Mouse (Mus musculus) neural tube, embryonic 12.5 days (tissue): Measurements from ENCODE around the gene Il11. TPM values are rescaled to one million over a fixed set of nuclear protein-coding genes. Genes with fewer than 3 reads are reported as not detected.

Experiments
- ATAC-seq: fragments of 200-750 bp; cut with Nextera tagmentation; 2 replicates; pipeline ENCODE4 v1.8.0; 2017; ENCODE audit warnings: low read depth, mild to moderate bottlenecking, moderate TSS enrichment, moderate library complexity; ENCODE audit not compliant: low FRiP score
- H3K27ac ChIP-seq: fragments of 300-500 bp; sonication (generic); 2 replicates; pipeline ENCODE4 v1.5.1; 2016
- H3K27me3 ChIP-seq: fragments of 300-500 bp; sonication (generic); replicated peaks from 2 replicates; pipeline ENCODE4 v1.6.1; 2016; ENCODE audit warnings: mild to moderate bottlenecking
- H3K36me3 ChIP-seq: fragments of 300-500 bp; sonication (generic); 2 replicates; pipeline ENCODE4 v1.6.1; 2016; ENCODE audit warnings: mild to moderate bottlenecking
- H3K4me1 ChIP-seq: fragments of 300-500 bp; sonication (generic); 2 replicates; pipeline ENCODE4 v1.6.1; 2016
- H3K4me2 ChIP-seq: fragments of 300-500 bp; sonication (generic); replicated peaks from 2 replicates; pipeline ENCODE4 v1.6.1; 2016; ENCODE audit warnings: mild to moderate bottlenecking
- H3K4me3 ChIP-seq: fragments of 300-500 bp; sonication (generic); 2 replicates; pipeline ENCODE4 v1.5.1; 2016
- H3K9ac ChIP-seq: fragments of 300-500 bp; sonication (generic); 2 replicates; pipeline ENCODE4 v1.6.1; 2016; ENCODE audit warnings: mild to moderate bottlenecking
- H3K9me3 ChIP-seq: fragments of 300-500 bp; sonication (generic); 2 replicates; pipeline ENCODE4 v1.6.1; 2016; ENCODE audit warnings: mild to moderate bottlenecking
- WGBS: fragments of 180-500 bp; shearing (Covaris S2); methylation state at CpG from one replicate; pipeline ENCODE4 v1.1.7; 2016; 5-methylcytosine and 5-hydroxymethylcytosine counted together
- polyA plus RNA-seq: library from polyadenylated mRNA; unstranded; fragments of >200 nt; fragmentation: Nextera tagmentation; extraction: Ambion mirVana; gene quantifications from 2 replicates; pipeline ENCODE4 v1.2.1, GENCODE M21; 2016

Gene Il11
- polyA plus RNA-seq, 1 experiment from 2014 or later: 0.51 TPM

GRCm38 (mm10) chr7:4748321-4748720 is 34.3 kb downstream of the Il11 start:
- peaks cover 20% of the 10 kb centered on the region for H3K4me1 ChIP-seq
- 0 out of 2 replicates have a peak, but pooled peaks cover 4% of the 10 kb centered on the region for H3K27me3 ChIP-seq
- H3K4me2 ChIP-seq: no peak overlapping the region
- H3K4me3 ChIP-seq: no peak overlapping the region
- peaks cover 28% of the 10 kb centered on the region for H3K36me3 ChIP-seq
- 79% methylated on average over 4 of the region's 4 CpGs for WGBS
- ATAC-seq: no peak
- H3K9ac ChIP-seq: no peak overlapping the region
- H3K27ac ChIP-seq: no peak overlapping the region
- H3K9me3 ChIP-seq: no peaks in the 10 kb centered on the region

GRCm38 (mm10) chr7:4747156-4747899 is 35.3 kb downstream of the Il11 start:
- no peak overlapping the region for H3K4me3 ChIP-seq
- H3K9ac ChIP-seq: no peak overlapping the region
- H3K27me3 ChIP-seq: 0 out of 2 replicates have a peak, but pooled peaks cover 4% of the 10 kb centered on the region
- no peak overlapping the region for H3K4me2 ChIP-seq
- ATAC-seq: no peak
- no peak overlapping the region for H3K27ac ChIP-seq
- peaks cover 17% of the 10 kb centered on the region for H3K4me1 ChIP-seq
- peaks cover 36% of the 10 kb centered on the region for H3K36me3 ChIP-seq
- 77% methylated on average over 9 of the region's 9 CpGs for WGBS
- H3K9me3 ChIP-seq: no peaks in the 10 kb centered on the region

GRCm38 (mm10) chr7:4746326-4746980 is 36.2 kb downstream of the Il11 start:
- 88% methylated on average over 22 of the region's 22 CpGs for WGBS
- no peak overlapping the region for H3K4me3 ChIP-seq
- H3K4me1 ChIP-seq: peaks cover 17% of the 10 kb centered on the region
- H3K27ac ChIP-seq: no peak overlapping the region
- H3K9ac ChIP-seq: no peak overlapping the region
- peaks cover 36% of the 10 kb centered on the region for H3K36me3 ChIP-seq
- H3K9me3 ChIP-seq: no peaks in the 10 kb centered on the region
- no peak overlapping the region for H3K4me2 ChIP-seq
- no peaks in the 10 kb centered on the region for H3K27me3 ChIP-seq
- no peak for ATAC-seq

- H3K4me1 ChIP-seq: peaks cover 25% of the 10 kb centered on the region
- H3K4me2 ChIP-seq: no peak overlapping the region
- ATAC-seq: no peak
- peaks cover 36% of the 10 kb centered on the region for H3K36me3 ChIP-seq
- H3K27ac ChIP-seq: no peak overlapping the region
- no peak overlapping the region for H3K4me3 ChIP-seq
- no peaks in the 10 kb centered on the region for H3K9me3 ChIP-seq
- no peak overlapping the region for H3K9ac ChIP-seq
- H3K27me3 ChIP-seq: no peaks in the 10 kb centered on the region
- WGBS: 95% methylated on average over 6 of the region's 6 CpGs
Measured at GRCm38 (mm10) chr7:4744886-4745285, 37.8 kb downstream of the Il11 start.

DNA sequence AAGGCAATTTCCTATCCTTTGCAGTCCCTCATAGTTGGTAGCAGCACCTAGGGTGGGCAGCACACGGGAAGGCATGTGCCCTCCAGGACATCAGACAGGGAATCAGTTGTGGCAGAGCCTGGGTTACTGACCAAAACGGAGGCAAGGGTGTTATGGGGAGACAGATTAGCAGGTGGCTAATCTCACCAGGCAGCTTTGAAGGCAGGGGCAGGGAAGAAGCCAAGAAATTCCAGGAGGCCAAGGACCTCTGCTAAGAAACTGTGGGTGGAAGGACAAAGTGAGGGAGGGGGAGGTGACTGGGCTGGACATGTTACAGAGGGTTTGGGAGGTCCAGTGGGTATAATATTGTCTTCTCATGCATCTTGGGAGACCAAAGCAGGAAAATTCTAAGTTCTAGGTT is 39.3 kb downstream of the Il11 start:
- H3K4me2 ChIP-seq: 0 out of 2 replicates have a peak overlapping the region, but pooled peaks have one; percentile 86
- 75% methylated on average over 2 of the region's 2 CpGs for WGBS
- no peak for ATAC-seq
- H3K9me3 ChIP-seq: no peaks in the 10 kb centered on the region
- no peak overlapping the region for H3K27ac ChIP-seq
- H3K4me3 ChIP-seq: no peak overlapping the region
- H3K27me3 ChIP-seq: no peaks in the 10 kb centered on the region
- no peak overlapping the region for H3K9ac ChIP-seq
- H3K4me1 ChIP-seq: peaks cover 31% of the 10 kb centered on the region
- H3K36me3 ChIP-seq: peaks cover 31% of the 10 kb centered on the region

GRCm38 (mm10) chr7:4742482-4742819 is 40.2 kb downstream of the Il11 start:
- ATAC-seq: no peak
- H3K27ac ChIP-seq: no peak overlapping the region
- no peak overlapping the region for H3K4me3 ChIP-seq
- H3K4me2 ChIP-seq: peak overlapping the region; percentile 86
- H3K4me1 ChIP-seq: peaks cover 31% of the 10 kb centered on the region
- peaks cover 31% of the 10 kb centered on the region for H3K36me3 ChIP-seq
- 89% methylated on average over 6 of the region's 6 CpGs for WGBS
- H3K27me3 ChIP-seq: no peaks in the 10 kb centered on the region
- H3K9me3 ChIP-seq: no peaks in the 10 kb centered on the region
- H3K9ac ChIP-seq: 0 out of 2 replicates have a peak overlapping the region, but pooled peaks have one; percentile 21

DNA sequence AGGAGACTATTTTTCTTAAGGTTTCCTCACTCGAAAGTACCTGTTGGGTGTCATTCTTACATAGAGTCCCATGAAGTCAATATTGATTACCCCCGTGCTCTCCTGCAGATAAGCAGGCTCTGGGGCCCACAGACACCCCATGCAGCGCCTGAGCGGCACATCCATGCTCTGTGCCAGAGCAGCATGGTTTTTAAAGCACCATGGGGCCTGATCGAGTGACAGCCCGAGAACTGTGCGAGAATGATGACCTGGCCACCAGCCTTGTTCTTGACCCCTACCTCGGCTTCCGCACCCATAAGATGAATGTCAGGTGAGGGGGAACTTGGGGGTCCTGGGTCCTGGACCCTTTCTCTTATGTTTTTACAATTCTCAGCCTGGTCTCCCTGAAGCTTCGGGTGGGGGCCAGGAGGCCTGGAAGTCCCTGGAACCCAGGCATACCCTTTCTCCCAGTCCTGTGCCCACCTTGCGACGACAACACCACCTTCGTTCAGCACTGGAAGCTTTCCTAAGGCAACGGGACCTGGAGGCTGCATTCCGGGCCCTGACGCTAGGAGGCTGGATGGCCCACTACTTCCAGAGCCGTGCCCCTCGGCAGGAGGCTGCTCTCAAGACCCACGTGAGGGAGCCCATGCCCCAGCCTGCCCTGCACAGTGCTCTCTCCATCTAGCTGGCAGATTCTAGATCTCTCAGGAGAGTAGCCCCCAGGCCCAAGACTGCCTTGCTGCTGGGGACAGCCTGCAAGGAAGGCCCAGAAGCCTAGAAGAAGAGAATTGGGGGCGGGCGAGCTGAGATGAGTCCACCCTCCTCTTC is 40.8 kb downstream of the Il11 start:
- Histone ChIP-seq H3K9me3 (no peaks in the 10 kb centered on the region), H3K4me2 (peak overlapping the region; percentile 86), H3K4me3 (peak overlapping the region; percentile 71; the same call in 1 of the 2 replicates), H3K9ac (0 out of 2 replicates have a peak overlapping the region, but pooled peaks have one; percentile 19), H3K36me3 (peaks cover 28% of the 10 kb centered on the region), H3K4me1 (peaks cover 31% of the 10 kb centered on the region), H3K27me3 (no peaks in the 10 kb centered on the region), H3K27ac (no peak overlapping the region)
- ATAC-seq: no peak
- WGBS: 83% methylated on average over 21 of the region's 21 CpGs

DNA sequence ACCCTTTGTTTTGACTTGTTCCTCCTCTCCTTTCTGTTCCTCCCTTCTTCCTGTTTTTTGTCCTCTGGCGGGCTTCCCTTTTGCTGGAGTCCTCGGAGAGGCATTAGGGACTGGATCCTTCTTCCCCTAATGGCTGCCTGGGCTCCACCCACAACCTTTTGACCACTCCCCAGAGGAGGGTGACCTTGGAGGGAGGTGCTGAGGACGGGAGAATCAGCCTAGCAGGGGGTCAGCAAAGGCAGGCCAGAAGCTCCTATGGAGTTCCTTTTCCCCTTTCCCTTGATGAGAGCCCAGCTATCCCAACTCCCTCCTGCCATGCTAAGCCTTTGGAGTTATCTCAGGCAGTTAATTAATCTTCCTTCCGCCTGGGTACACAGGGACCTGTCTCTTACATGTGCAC is 41.5 kb downstream of the Il11 start:
- Histone ChIP-seq H3K4me2 (peak overlapping the region; percentile 86), H3K36me3 (peaks cover 21% of the 10 kb centered on the region), H3K4me1 (peaks cover 31% of the 10 kb centered on the region), H3K27me3 (no peaks in the 10 kb centered on the region), H3K4me3 (peak overlapping the region; percentile 71), H3K9ac (peak overlapping the region; percentile 89), H3K27ac (peak overlapping the region; percentile 68; the same call in 1 of the 2 replicates), H3K9me3 (no peaks in the 10 kb centered on the region)
- ATAC-seq: no peak
- 4% methylated on average over 4 of the region's 4 CpGs for WGBS

- 0% methylated on average over 13 of the region's 14 CpGs for WGBS
- peak; percentile 48 for ATAC-seq
Measured at GRCm38 (mm10) chr7:4740309-4740727, 42.3 kb downstream of the Il11 start.

DNA sequence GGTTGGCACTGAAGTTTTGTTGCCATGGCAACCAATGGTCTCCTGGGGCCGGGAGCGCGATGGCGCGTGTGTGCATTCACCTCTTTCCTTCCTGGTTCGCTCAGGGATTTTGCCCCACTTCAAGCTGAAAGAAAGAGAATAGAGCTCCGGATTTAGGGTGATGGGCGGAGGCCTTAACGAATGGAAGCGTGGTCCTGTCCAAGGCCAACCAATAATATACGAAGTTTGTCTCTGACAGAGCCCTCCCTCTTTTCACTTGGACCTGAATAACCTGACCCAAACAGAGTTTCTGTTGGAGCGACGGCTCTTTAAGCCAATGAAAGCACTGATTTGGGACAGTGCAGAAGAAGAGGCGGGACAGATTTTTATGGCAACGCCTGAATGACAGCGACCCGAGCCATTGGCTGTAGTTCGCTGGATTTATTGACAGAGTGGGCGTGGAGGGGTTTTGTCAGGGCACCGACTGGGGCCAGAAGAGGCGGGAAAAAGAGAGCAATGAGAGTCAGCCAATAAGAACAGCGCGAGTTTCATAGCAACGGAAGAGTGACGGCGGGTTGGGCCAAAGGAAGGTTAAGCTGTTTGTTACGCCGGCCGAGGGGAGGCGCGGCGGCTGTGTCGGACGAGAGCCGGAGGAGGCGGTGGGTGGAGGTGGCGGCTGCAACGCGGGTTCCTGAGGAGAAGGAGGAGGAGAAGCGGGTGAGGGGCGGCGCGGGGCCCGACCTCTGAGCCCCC is 42.9 kb downstream of the Il11 start, which contains the start of gene Kmt5c:
Gene Kmt5c (plus strand): TSS at position 572 of the 732 bp plus-strand sequence.
- H3K9ac ChIP-seq: peak within 1 kb of the TSS; percentile 89
- H3K4me3 ChIP-seq: peak within 1 kb of the TSS; percentile 71
- peaks cover 14% of the 10 kb centered on the region; the same call in 1 of the 2 replicates for H3K36me3 ChIP-seq
- 0% methylated on average over 42 of the region's 44 CpGs for WGBS
- H3K9me3 ChIP-seq: no peaks in the 10 kb centered on the region
- peak within 1 kb of the TSS; percentile 68 for H3K27ac ChIP-seq
- peak within 1 kb of the TSS; percentile 86 for H3K4me2 ChIP-seq
- peak; percentile 97 for ATAC-seq
- no peaks in the 10 kb centered on the region for H3K27me3 ChIP-seq
- peaks cover 31% of the 10 kb centered on the region for H3K4me1 ChIP-seq

More at GRCm38 (mm10) chr7:4740309-4740727, 42.3 kb downstream of the Il11 start:
- Histone ChIP-seq H3K27ac (peak overlapping the region; percentile 68), H3K9ac (peak overlapping the region; percentile 89), H3K4me1 (peaks cover 31% of the 10 kb centered on the region), H3K27me3 (no peaks in the 10 kb centered on the region), H3K4me3 (peak overlapping the region; percentile 71), H3K9me3 (no peaks in the 10 kb centered on the region), H3K4me2 (peak overlapping the region; percentile 86), H3K36me3 (peaks cover 16% of the 10 kb centered on the region)

DNA sequence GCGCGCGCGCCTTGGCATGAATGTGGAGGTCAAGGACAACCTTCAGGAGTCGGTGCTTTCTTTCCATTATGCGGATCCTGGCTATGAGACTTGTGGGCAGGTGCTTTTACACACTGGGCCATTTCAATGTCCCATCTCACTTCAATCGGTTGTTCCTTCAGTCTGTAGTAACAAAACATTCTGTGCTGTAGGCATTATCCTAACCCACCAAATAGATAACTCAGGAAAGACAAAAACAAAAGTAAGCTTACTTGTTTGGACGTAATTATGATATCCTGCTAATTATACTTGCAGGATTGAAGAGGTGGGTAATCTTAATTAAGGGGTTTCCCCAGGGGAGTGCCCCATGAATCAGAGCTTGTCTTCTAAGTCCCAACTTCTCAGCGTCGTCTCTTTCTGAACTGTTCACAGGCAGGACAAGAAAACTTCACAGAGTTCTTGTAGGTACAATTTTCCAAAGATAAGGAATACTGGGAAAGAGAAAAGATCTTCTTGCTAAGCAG is 43.6 kb downstream of the Il11 start:
- Histone ChIP-seq H3K9ac (no peak overlapping the region), H3K36me3 (peaks cover 8% of the 10 kb centered on the region; the same call in 1 of the 2 replicates), H3K9me3 (no peaks in the 10 kb centered on the region), H3K4me3 (peak overlapping the region; percentile 71; the same call in 1 of the 2 replicates), H3K4me1 (peaks cover 31% of the 10 kb centered on the region), H3K27ac (peak overlapping the region; percentile 37; the same call in 1 of the 2 replicates), H3K27me3 (no peaks in the 10 kb centered on the region), H3K4me2 (peak overlapping the region; percentile 86)
- no peak; the same call in 1 of the 2 replicates for ATAC-seq
- 48% methylated on average over 10 of the region's 10 CpGs for WGBS
